Mouse (Mus musculus): ENCODE results near the gene Alox12b.

Alox12b gene

GRCm38 (mm10) chr11:69171626-69172025, 14.8 kb downstream of the Alox12b start:
- in situ Hi-C loops (cut with MboI, MseI) = no loop called here

GRCm38 (mm10) chr11:69172606-69173005, 15.8 kb downstream of the Alox12b start:
- in situ Hi-C loops (cut with MboI, MseI) = no loop called here

GRCm38 (mm10) chr11:69174722-69175121, 17.9 kb downstream of the Alox12b start:
- in situ Hi-C loops (cut with MboI, MseI) = no loop called here

GRCm38 (mm10) chr11:69178525-69178924, 21.7 kb downstream of the Alox12b start:
- in situ Hi-C loops (cut with MboI, MseI) = no loop called here

DNA sequence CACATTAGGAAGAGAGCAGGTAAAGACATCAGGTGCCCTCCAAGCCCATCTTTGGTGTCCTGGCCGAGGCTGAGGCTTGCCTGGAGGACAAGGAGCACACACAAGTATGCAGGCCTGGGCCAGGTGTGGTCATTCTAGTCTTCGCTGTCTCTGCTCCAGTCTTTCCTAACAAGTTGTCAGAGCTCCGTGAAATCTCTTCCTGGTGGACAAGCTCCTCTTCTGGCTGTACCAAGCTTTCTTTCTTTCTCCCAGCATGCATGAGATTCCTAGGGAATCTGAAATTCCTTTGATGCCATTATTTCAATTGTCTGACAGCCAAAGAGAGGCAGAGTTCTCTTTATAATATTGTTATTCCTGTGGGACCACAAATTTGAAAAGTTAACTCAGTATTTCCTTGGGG, 22.7 kb downstream of the Alox12b start:
- in situ Hi-C loops (cut with MboI, MseI) = no loop called here

GRCm38 (mm10) chr11:69180120-69180519, 23.3 kb downstream of the Alox12b start:
- in situ Hi-C loops (cut with MboI, MseI) = loop anchor here (5.0 to 10.0 kb wide), 2 partner anchors 55 to 202 kb away; partner anchors contain the start of gene Gucy2e (in 1 of the 2)

GRCm38 (mm10) chr11:69185031-69185430, 28.2 kb downstream of the Alox12b start:
- in situ Hi-C loops (cut with MboI, MseI) = loop anchor here (5.0 to 10.0 kb wide), 2 partner anchors 50 to 52 kb away; partner anchors contain the start of gene Gucy2e (in 2 of the 2)

- in situ Hi-C loops (cut with MboI, MseI) = loop anchor here (5.0 to 10.0 kb wide), 2 partner anchors 49 to 51 kb away; partner anchors contain the start of gene Gucy2e (in 2 of the 2)
These were observed 29.1 kb downstream of the Alox12b start for GRCm38 (mm10) chr11:69185936-69186335.

DNA sequence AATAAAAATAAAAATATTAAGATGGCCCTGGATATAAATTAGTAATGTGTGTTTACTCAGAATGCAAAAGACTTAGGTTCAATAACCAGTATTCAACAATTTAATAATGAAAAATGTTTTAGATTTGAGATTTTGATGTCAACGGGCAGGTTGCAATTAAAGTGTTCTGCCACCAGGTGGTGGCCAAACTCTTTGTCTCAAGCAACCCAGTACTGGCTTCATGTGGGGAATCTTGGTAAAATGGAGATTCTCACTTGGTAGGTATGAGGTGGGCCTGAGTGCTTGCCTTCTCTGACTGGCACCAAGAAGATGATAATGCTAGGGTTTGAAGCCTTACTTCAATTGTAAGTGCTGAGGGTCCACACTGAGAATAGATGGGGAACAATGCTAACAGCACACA, 36.1 kb downstream of the Alox12b start:
- in situ Hi-C loops (cut with MboI, MseI) = no loop called here

DNA sequence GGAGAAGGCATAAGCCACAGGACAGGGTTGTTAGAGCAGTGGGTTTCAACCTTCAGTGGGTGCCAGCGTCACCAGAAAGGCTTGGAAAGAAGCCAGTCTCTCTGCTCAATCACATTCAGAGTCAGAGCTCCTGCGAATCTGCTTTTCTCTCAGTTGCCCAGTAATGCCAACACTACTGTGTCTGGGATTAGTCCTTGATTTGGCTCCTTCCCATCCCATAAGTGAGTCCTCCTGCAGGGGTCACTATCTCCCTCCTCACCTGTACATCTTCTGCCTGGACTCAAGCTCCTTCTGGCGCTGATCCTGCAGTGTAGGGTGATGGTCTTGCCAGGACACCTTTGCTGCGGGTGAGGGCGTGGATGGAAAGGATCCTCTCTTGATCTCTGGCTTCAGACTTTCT, 40.0 kb downstream of the Alox12b start:
- in situ Hi-C loops (cut with MboI, MseI) = no loop called here

- in situ Hi-C loops (cut with MboI, MseI) = no loop called here
These were observed 40.4 kb downstream of the Alox12b start for GRCm38 (mm10) chr11:69197194-69197593.

GRCm38 (mm10) chr11:69197743-69198142, 41.0 kb downstream of the Alox12b start, which contains the start of gene Alox8:
TSS of gene Alox8 (minus strand) at chr11:69197843.
- in situ Hi-C loops (cut with MboI, MseI) = no loop called here

DNA sequence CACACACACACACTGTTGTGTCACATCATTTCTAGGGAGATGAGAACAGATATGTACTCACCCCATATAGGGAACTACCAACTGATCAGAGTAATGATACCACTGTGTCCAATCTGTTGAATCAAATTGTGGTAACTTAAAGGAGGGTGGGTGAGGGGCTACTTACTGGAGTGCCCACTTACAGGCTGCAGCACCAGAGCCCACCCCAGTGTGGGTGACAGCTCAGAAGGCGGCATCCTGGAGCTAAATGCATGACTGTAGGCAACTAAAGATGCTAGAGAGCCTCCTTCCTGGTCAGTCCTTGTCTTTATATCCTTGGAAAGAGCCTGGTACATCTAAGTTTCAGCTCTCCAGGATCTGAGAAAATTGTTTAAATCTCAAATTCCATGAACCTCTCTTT, 42.5 kb downstream of the Alox12b start:
- in situ Hi-C loops (cut with MboI, MseI) = no loop called here

- in situ Hi-C loops (cut with MboI, MseI) = no loop called here
These were observed 43.4 kb downstream of the Alox12b start for GRCm38 (mm10) chr11:69200231-69200630.

- in situ Hi-C loops (cut with MboI, MseI) = no loop called here
These were observed 45.9 kb downstream of the Alox12b start for GRCm38 (mm10) chr11:69202469-69203230.

GRCm38 (mm10) chr11:69211431-69211830, 54.6 kb downstream of the Alox12b start:
- in situ Hi-C loops (cut with MboI, MseI) = no loop called here

DNA sequence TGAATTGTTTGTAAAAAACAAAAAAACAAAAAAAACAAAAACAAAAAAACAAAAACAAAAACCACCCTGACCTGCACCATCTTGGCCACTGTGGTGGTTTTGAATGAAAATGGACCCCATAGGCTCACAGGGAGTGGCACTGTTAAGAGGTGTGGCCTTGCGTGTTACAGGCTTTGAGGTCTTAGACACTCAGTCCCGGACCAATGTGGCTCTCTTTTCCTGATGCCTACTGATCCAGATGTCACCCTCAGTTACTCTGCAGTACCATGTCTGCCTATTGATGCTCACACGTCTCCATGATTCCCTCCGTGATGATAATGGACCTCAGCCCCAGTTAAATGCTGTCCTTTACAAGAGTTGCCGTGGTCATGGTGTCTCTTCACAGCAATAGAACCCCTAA, 60.6 kb downstream of the Alox12b start:
- in situ Hi-C loops (cut with MboI, MseI) = no loop called here

DNA sequence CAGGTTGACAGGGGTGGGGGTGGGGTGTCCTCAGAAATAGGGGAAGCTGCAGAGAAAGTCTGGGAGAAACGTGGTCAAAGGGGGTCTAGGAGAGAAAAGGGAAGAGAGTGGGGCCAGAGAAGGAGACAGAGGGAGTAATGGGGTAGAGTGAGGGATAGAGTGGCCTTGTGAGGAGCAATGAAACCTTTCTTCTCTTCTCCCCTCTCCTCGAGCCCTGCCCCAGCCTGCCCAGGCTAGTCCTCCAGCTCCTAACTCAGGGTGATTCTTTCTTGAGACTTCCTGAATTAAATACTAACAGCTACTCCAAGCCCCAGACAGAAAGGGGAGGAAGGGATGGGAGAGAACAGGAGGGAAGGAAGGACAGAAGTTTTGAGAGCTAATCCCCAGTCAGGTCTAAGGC, 61.9 kb downstream of the Alox12b start:
- in situ Hi-C loops (cut with MboI, MseI) = no loop called here
